Mouse (Mus musculus) 3T3-L1 (cell line): Measurements from ENCODE around the gene Sult6b1.
A peak's percentile ranks its signal among the peaks of the same experiment; 100 is the strongest.

Source experiments
- DNase-seq: peaks from one replicate; pipeline ENCODE4 v3.0.0-alpha.2; 2015; ENCODE audit warnings: low read depth, low spot score

Gene Sult6b1

GRCm38 (mm10) chr17:78906892-78907291 is at the start of gene Sult6b1:
Gene Sult6b1, minus strand, starts transcription at chr17:78906992.
- no peak for DNase-seq

- no peak for DNase-seq
These were observed 46.4 kb upstream of the Sult6b1 start for GRCm38 (mm10) chr17:78953240-78953639.

GRCm38 (mm10) chr17:78952070-78952469 is 45.3 kb upstream of the Sult6b1 start:
- no peak for DNase-seq

- DNase-seq: no peak
These were observed 44.4 kb upstream of the Sult6b1 start for GRCm38 (mm10) chr17:78951225-78951624.

- DNase-seq: no peak
These were observed 35.8 kb upstream of the Sult6b1 start for GRCm38 (mm10) chr17:78942579-78942978.

GRCm38 (mm10) chr17:78938927-78939326 is 32.1 kb upstream of the Sult6b1 start:
- DNase-seq: no peak

- no peak for DNase-seq
These were observed 30.5 kb upstream of the Sult6b1 start for GRCm38 (mm10) chr17:78937229-78937853.

GRCm38 (mm10) chr17:78936466-78937228 is 29.9 kb upstream of the Sult6b1 start, which contains the start of the genes Cebpz and Ndufaf7:
Gene Cebpz, minus strand, starts transcription at chr17:78937066.
Gene Ndufaf7, plus strand, starts transcription at chr17:78937136.
- DNase-seq: peak; percentile 100

- no peak for DNase-seq
These were observed 29.1 kb upstream of the Sult6b1 start for GRCm38 (mm10) chr17:78935857-78936256.

GRCm38 (mm10) chr17:78917696-78918095 is 10.9 kb upstream of the Sult6b1 start:
- no peak for DNase-seq

GRCm38 (mm10) chr17:78916899-78917298 is 10.1 kb upstream of the Sult6b1 start:
- DNase-seq: no peak

GRCm38 (mm10) chr17:78916369-78916813 is 9.6 kb upstream of the Sult6b1 start, which contains the start of gene Cebpzos:
Gene Cebpzos, plus strand, starts transcription at chr17:78916500.
- peak; percentile 91 for DNase-seq

- peak; percentile 56 for DNase-seq
These were observed 9.0 kb upstream of the Sult6b1 start for GRCm38 (mm10) chr17:78915772-78916171.

GRCm38 (mm10) chr17:78913921-78914320 is 7.1 kb upstream of the Sult6b1 start:
- DNase-seq: no peak

GRCm38 (mm10) chr17:78912861-78913281 is 6.1 kb upstream of the Sult6b1 start:
- DNase-seq: no peak

GRCm38 (mm10) chr17:78909374-78909773 is 2.6 kb upstream of the Sult6b1 start:
- DNase-seq: no peak

GRCm38 (mm10) chr17:78903158-78903557 is 3.6 kb downstream of the Sult6b1 start:
- peak; percentile 21 for DNase-seq

GRCm38 (mm10) chr17:78895394-78895793 is 11.4 kb downstream of the Sult6b1 start:
- DNase-seq: peak; percentile 70

GRCm38 (mm10) chr17:78894991-78895390 is 11.8 kb downstream of the Sult6b1 start:
- no peak for DNase-seq

GRCm38 (mm10) chr17:78891020-78891419 is 15.8 kb downstream of the Sult6b1 start:
- DNase-seq: no peak

GRCm38 (mm10) chr17:78889184-78889583 is 17.6 kb downstream of the Sult6b1 start:
- DNase-seq: no peak

- DNase-seq: no peak
These were observed 18.2 kb downstream of the Sult6b1 start for GRCm38 (mm10) chr17:78888554-78888953.
